ENCODE assay signal across 8 mouse cellular contexts in genomic region chr7:29301127-29301566, GRCm38 (mm10). TPM values are rescaled to one million over a fixed set of nuclear protein-coding genes. Genes with fewer than 3 reads are reported as not detected.
DNase-seq lines count a peak whose midpoint lies in the region; ATAC-seq lines count a peak whose summit lies in the region.

No protein-coding gene starts in this region.

- H3K27me3 ChIP-seq in forebrain, embryonic 15.5 days = no peaks in the 10 kb centered on the region

- ATAC-seq in CD4-positive, CD25-positive, alpha-beta regulatory T cell, adult 4 months = no peak
- no peak for ATAC-seq in forebrain, embryonic 15.5 days (replicated peaks)

- H3K4me2 ChIP-seq in forebrain, embryonic 15.5 days (replicated peaks) = peak overlapping the region; percentile 36

- DNase-seq in CD4-positive, CD25-positive, alpha-beta regulatory T cell, adult 2 months (ENCODE audit: low read depth, low spot score) = peak; percentile 77
- DNase-seq in CD4-positive helper T cell, adult 2 months (ENCODE audit: low read depth, low spot score) = peak; percentile 49
- DNase-seq in cerebellum, adult 18-20 months = peak; percentile 82 to 85
- peak; percentile 72 for DNase-seq in hindlimb bud, embryonic 11.5 days (ENCODE audit: extremely low spot score, low read depth, low spot score)
- peak; percentile 86 for DNase-seq in lung, postnatal 10 days
- DNase-seq in right cerebral cortex, adult 2 months (ENCODE audit: low spot score in 2 of 2) = peak; percentile 71 to 78

- peak overlapping the region; percentile 19 for H3K4me3 ChIP-seq in forebrain, embryonic 15.5 days

- H3K27ac ChIP-seq in forebrain, embryonic 15.5 days (replicated peaks) = peak overlapping the region; percentile 67

- H3K9me3 ChIP-seq in forebrain, embryonic 15.5 days = no peaks in the 10 kb centered on the region

- 2% methylated on average over 7 of the region's 7 CpGs for WGBS in forebrain, embryonic 15.5 days

- H3K36me3 ChIP-seq in forebrain, embryonic 15.5 days = no peaks in the 10 kb centered on the region

- peaks cover 26% of the 10 kb centered on the region for H3K4me1 ChIP-seq in forebrain, embryonic 15.5 days

- no peak overlapping the region for H3K9ac ChIP-seq in forebrain, embryonic 15.5 days (replicated peaks)

RNA-seq across cellular contexts. Expression of gene Dpf1, which starts 2.6 kb away (rescaled TPM):
- polyA plus RNA-seq in CD4-positive, CD25-positive, alpha-beta regulatory T cell, adult 4 months (2017; shearing (Covaris generic)) = not detected
- polyA plus RNA-seq in forebrain, embryonic 15.5 days (2015; fragmentation: Nextera tagmentation; extraction: Ambion mirVana) = 240 and 243 TPM in 2 replicates

RNA-seq across cellular contexts. Expression of gene Ppp1r14a, which starts 12.0 kb away (rescaled TPM):
- polyA plus RNA-seq in CD4-positive, CD25-positive, alpha-beta regulatory T cell, adult 4 months (2017; shearing (Covaris generic)) = not detected
- polyA plus RNA-seq in forebrain, embryonic 15.5 days (2015; fragmentation: Nextera tagmentation; extraction: Ambion mirVana) = 6.5 and 8.7 TPM in 2 replicates

RNA-seq across cellular contexts. Expression of gene Spint2, which starts 19.4 kb away (rescaled TPM):
- 10 to 100 TPM; 71.7 to 73.2 TPM for polyA plus RNA-seq in CD4-positive, CD25-positive, alpha-beta regulatory T cell, adult 4 months (2017; shearing (Covaris generic))
- 43.8 and 48.8 TPM in 2 replicates for polyA plus RNA-seq in forebrain, embryonic 15.5 days (2015; fragmentation: Nextera tagmentation; extraction: Ambion mirVana)

RNA-seq across cellular contexts. Expression of gene 2200002D01Rik, which starts 52.9 kb away (rescaled TPM):
- polyA plus RNA-seq in CD4-positive, CD25-positive, alpha-beta regulatory T cell, adult 4 months (2017; shearing (Covaris generic)) = 1 to 10 TPM; 1.0 to 1.6 TPM
- polyA plus RNA-seq in forebrain, embryonic 15.5 days (2015; fragmentation: Nextera tagmentation; extraction: Ambion mirVana) = 0.95 TPM in 1 of 2 replicates, not detected in the other

Comparison
In these comparisons a context has a peak if more than half of its experiments do, and no peak if none do; other contexts are left out.
1. RNA of gene Dpf1, which starts 2.6 kb away (polyA plus RNA-seq): 240 to 243 TPM in forebrain, embryonic 15.5 days; not detected in CD4-positive, CD25-positive, alpha-beta regulatory T cell, adult 4 months; every median in the first group is over 100 times any median in the second.
2. Peak in every context shown above with its lines, with median percentiles within 50 percentile points of each other: DNase-seq.